Mouse (Mus musculus) CH12.LX (cell line): ENCODE data around the gene B3gntl1.

Experiments used
- CHD2 ChIP-seq: IDR thresholded peaks from 2 replicates; pipeline ENCODE4 v1.6.1; 2011; ENCODE audit warnings: low read length, improper control_type of control experiment
- CTCF ChIP-seq, 2 experiments: IDR thresholded peaks in 1 of 2; conservative IDR thresholded peaks in 1 of 2; 2 replicates each; pipeline ENCODE4 v1.5.1; 2011 to 2012; ENCODE audit warnings: low read depth in 2 of 2, low read length in 2 of 2, improper control_type of control experiment in 1 of 2, inconsistent platforms in 1 of 2, mild to moderate bottlenecking in 1 of 2, moderate library complexity in 1 of 2
- ETS1 ChIP-seq: conservative IDR thresholded peaks from 2 replicates; pipeline ENCODE4 v1.6.1; 2012; ENCODE audit warnings: low read depth, mild to moderate bottlenecking, inconsistent platforms, low read length, improper control_type of control experiment, moderate library complexity
- MEF2A ChIP-seq: IDR thresholded peaks from 2 replicates; pipeline ENCODE4 v1.6.1; 2014; ENCODE audit warnings: low read depth, mild to moderate bottlenecking, inconsistent platforms, low read length, improper control_type of control experiment, borderline replicate concordance
- MXI1 ChIP-seq: IDR thresholded peaks from 2 replicates; pipeline ENCODE4 v1.6.1; 2011; ENCODE audit warnings: mild to moderate bottlenecking, low read depth, low read length, improper control_type of control experiment
- NELFE ChIP-seq: IDR thresholded peaks from 2 replicates; pipeline ENCODE4 v1.6.1; 2011; ENCODE audit warnings: low read depth, low read length, improper control_type of control experiment
- NRF1 ChIP-seq: IDR thresholded peaks from 2 replicates; pipeline ENCODE4 v1.6.1; 2014; ENCODE audit warnings: low read depth, mild to moderate bottlenecking, inconsistent platforms, low read length, improper control_type of control experiment, moderate library complexity
- POLR2A ChIP-seq: IDR thresholded peaks from 2 replicates; pipeline ENCODE4 v1.6.1; 2011; ENCODE audit warnings: low read depth, mild to moderate bottlenecking, improper control_type of control experiment, low read length
- RAD21 ChIP-seq: IDR thresholded peaks from 2 replicates; pipeline ENCODE4 v1.6.1; 2011; ENCODE audit warnings: low read depth, mild to moderate bottlenecking, low read length, improper control_type of control experiment, moderate library complexity
- RCOR1 ChIP-seq: conservative IDR thresholded peaks from 2 replicates; pipeline ENCODE4 v1.6.1; 2012; ENCODE audit warnings: low read depth, mild to moderate bottlenecking, inconsistent platforms, low read length, improper control_type of control experiment
- SMC3 ChIP-seq: IDR thresholded peaks from 2 replicates; pipeline ENCODE4 v1.6.1; 2011; ENCODE audit warnings: low read depth, low read length, improper control_type of control experiment
- TCF12 ChIP-seq: IDR thresholded peaks from 2 replicates; pipeline ENCODE4 v1.6.1; 2014; ENCODE audit warnings: low read depth, mild to moderate bottlenecking, inconsistent platforms, low read length, improper control_type of control experiment
- USF1 ChIP-seq: IDR thresholded peaks from 2 replicates; pipeline ENCODE4 v1.6.1; 2014; ENCODE audit warnings: low read depth, mild to moderate bottlenecking, inconsistent platforms, low read length, improper control_type of control experiment
- ZMIZ1 ChIP-seq: IDR thresholded peaks from 2 replicates; pipeline ENCODE4 v1.6.1; 2012; ENCODE audit warnings: low read depth, mild to moderate bottlenecking, inconsistent platforms, low read length, improper control_type of control experiment

GRCm38 (mm10) chr11:121697271-121697670, 24.3 kb upstream of the B3gntl1 start:
- TF ChIP-seq CHD2: no peak
- TF ChIP-seq MXI1: no peak
- no peak for TF ChIP-seq TCF12
- TF ChIP-seq NELFE: no peak
- no peak for TF ChIP-seq USF1
- no peak for TF ChIP-seq CTCF (conservative IDR thresholded peaks at IDR 0.05 in 1 of 2, IDR thresholded peaks at IDR 0.05 in 1 of 2; ENCODE audit: low read depth in 2 of 2, low read length in 2 of 2)
- no peak for TF ChIP-seq POLR2A
- no peak for TF ChIP-seq ETS1
- no peak for TF ChIP-seq RAD21
- no peak for TF ChIP-seq SMC3
- TF ChIP-seq MEF2A: no peak
- no peak for TF ChIP-seq ZMIZ1
- TF ChIP-seq RCOR1: no peak
- no peak for TF ChIP-seq NRF1
